Mouse (Mus musculus) myocyte (in vitro differentiated cells): ENCODE measurements around the gene Noct.

Experiments
- CEBPB ChIP-seq: IDR thresholded peaks from 2 replicates; pipeline ENCODE4 v1.6.1; 2011; ENCODE audit warnings: mild to moderate bottlenecking, moderate library complexity; ENCODE audit not compliant: poor library complexity, insufficient read depth, severe bottlenecking
- POLR2AphosphoS2 ChIP-seq: IDR thresholded peaks from one replicate; pipeline ENCODE4 v1.6.1; 2011; ENCODE audit warnings: low read depth, control low read depth; ENCODE audit not compliant: insufficient read length
- SRF ChIP-seq: IDR thresholded peaks from one replicate; pipeline ENCODE4 v1.6.1; 2011; ENCODE audit warnings: low read depth; ENCODE audit not compliant: control insufficient read depth, insufficient read length
- USF1 ChIP-seq: IDR thresholded peaks from one replicate; pipeline ENCODE4 v1.6.1; 2011; ENCODE audit warnings: low read depth, mild to moderate bottlenecking, control low read depth, moderate library complexity

DNA sequence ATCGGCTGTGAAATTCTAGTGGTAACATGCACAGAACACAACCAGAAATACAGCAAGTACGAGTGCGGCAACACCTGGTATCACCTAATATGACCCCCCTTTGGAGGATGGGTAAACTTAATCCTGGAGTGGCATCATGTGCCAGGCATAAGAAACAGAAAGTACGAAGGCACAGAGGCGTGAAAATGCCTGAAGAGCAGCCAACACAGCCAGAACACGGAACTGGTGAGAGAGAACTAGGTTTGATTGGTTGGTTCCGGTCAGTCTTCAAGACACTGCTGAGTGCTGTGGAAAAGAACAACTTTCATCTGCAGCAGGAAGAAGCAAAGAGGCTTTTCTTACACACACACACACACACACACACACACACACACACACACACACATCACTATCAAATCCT, 38.8 kb upstream of the Noct start:
- TF ChIP-seq CEBPB (no peak), SRF (no peak), USF1 (no peak), POLR2AphosphoS2 (no peak)
